Mouse (Mus musculus) left cerebral cortex, adult 9 months (tissue): ENCODE data around the gene Gtsf1.

Experiments
- DNase-seq, 2 experiments: peaks; one replicate each; pipeline ENCODE4 v3.0.0; 2022; ENCODE audit warnings: low spot score in 2 of 2

Gene Gtsf1

DNA sequence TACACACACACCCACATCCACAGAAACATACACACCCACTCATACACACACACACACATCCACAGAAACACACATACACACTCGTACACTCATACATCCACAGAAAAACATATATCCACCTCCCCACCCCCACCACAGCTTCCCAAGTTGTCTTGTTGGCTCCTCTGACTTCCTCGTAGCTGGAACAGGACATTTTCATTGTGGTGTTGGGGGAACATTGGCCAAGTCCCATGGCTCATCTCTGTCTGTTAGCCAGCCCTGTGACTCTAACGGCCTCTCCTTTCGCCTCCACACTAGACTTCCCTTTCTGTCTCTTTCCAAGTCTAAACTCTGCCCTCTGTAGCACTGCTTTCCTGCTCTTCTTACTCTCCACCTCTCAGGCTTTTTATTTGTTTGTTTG, 72.5 kb downstream of the Gtsf1 start:
- no peak for DNase-seq

DNA sequence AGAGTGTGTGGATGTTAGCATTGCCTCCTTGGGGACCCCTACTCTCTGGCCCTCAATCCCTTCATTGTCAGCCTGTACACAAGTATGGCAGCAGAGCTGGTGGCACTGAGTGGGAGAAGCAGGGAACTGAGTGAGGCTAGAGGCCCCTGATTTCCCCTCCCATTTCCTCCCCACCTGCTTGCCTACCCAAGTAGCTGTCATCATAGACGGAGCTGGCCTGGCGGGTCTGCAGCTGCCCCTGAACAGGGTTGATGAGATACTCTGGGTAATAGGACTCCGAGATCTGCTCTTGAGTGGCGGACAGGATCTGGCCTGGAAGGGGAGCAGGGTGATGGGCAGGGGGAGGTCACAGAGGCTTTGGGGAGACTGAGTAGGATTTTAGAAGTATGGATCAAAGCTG, 74.1 kb downstream of the Gtsf1 start:
- no peak for DNase-seq

DNA sequence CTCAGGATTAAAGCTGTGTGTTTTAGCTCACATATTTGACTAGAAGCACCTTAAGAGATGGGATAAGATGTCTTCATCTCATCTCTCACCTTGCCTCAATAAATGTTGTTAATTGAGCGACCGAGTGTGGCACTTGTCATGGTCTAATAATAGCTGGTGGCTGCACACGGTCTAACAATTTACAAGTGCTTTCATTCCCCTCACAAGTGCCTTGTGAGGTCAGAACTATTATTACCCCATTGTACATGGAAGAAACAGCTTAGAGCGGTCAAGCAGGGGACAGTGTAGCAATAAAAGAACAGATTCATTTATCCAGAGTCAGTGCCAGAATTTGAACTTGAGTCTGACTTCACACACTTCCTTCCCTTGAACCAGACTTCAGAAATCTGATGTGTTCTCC, 74.8 kb downstream of the Gtsf1 start:
- DNase-seq: no peak

DNA sequence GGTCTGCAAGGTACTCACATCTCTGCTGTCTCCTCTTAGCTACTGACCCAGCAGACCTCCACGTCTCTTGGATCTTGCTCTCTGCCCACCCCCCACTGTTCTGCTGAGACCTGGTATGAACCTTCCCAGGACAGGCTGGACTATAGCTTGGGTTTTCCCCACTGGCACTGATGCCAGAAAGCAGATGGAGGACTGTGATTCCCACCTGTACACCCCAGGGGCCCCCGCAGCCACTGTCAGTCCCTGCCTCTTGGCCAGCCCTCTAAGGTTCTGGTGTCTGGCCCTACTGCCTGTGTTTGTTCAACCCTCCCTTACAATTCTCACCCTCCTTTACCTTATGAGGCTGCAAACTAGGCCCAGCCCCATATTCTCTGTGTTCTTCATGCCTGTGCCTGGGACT, 75.6 kb downstream of the Gtsf1 start:
- DNase-seq: no peak

DNA sequence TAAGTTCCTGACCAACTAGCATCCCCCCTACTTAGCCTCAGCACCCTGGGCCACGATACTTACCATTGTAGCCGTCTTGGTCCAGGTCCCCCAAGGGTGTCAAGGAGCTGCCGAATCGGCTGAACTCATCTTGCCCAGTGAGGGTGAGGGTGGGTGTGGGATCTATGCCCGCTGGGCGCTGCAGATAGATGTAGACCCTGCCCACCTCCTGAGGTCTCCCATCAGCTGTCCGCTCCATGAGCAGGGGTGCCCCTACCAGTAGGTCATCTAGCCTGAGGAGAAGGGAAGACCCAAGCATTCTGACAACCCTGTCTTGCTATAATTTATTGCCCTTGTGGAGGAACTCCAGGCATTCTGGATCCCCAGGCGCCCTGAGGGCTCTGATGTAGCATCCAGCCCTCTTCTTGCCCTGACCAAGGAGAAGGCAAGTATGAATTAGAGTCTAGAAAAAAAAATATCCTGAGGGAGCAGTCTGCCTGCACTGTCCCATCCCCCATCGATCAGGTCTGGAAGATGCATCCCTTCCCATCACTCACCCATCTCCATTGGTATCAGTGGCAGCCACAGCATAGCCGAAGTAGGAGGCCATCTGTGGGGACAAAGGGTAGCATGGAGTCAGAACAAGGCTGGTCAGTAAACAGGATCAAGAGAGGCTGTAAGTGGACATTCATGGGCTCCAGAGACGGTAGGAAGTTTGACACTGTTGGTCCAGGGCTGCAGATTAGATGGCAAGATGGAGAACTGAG, 76.6 kb downstream of the Gtsf1 start:
- no peak for DNase-seq

DNA sequence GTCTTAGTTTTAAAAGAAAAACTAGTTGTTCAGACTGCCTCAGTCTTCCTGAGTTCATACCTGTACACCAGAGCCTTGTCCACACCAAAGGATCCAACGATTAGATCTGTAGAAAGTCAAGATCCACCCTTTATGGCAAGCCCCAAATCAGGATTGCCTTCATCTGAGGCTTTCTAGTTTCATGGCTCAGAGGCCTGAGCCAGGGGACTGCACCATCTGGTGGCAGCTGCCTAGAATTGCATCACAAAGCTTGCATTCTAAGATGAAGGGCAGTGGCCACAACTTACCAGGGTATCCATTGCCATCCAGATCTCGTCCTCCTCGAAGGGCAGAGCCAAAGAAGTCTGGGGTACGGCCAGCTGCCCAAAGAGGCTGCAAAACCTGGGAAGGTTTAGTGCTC, 77.4 kb downstream of the Gtsf1 start:
- DNase-seq: no peak
